Mouse (Mus musculus): ENCODE measurements at regions not wholly inside any gene's neighbourhood (a gene's known extent, or its start where the extent isn't known, plus 50 kb on each side); places are given as distances from the start of the nearest gene placed in this dataset.

DNA sequence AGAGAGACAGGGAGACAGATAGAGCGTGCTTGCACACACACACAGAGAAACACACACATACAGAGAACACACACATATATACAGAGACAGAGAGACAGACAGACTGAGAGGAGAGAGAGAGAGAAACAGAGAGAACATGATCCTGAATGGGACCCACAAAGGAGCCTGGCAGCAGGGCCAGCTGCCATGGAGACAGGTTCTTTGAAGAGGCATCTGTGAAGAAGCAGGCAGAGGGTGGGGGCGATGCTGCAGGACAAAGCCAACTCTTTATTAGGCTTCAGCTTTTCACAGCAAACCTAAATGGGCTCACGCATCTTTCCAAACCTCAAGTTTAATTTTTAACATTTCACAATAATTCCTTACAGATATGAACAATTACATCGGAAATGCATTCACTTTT is 90.0 kb upstream of the Dlx2 start:
- no peak for DNase-seq (ENCODE audit: low read depth, low spot score)

DNA sequence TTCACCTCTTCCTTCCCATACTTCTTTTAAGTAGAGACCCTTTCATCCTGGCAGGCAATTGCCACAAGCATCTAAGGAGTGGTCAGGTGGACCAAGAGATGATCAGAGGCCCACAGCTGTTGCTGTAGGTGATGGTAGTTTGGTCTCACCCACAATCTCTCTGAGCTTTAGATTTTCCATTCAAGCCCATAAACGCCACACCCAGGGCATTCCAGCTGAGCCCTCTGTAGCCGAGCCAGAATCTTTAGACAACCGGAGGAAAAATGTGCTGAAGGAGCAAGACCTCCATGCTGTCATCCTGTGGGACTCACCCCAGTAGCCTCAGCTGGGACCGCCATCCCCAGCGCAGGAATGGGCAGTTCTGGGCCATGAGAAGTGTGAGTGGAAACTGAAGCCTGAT is 93.7 kb upstream of the Dlx2 start:
- DNase-seq (ENCODE audit: low read depth, low spot score): no peak

DNA sequence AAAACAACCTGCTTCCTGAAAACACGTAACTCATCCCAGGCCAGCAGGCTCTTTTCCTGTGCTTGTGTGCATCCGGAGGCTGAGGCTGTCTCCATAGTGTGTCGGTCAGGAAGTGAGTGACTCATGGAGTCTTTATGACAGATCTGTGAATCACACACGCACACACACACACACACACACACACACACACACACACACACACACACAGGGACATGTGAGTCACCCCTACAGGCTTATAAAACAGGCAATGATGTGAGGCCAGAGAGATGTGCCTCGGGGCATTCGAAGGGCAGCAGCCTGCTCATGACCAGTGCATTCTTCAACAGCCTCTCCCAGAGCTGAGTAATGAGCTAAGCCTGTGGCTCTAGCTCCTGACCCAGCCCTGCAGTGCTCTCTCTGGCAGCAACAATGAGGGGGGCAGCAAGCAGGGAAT is 97.5 kb upstream of the Dlx2 start:
- DNase-seq (ENCODE audit: low read depth, low spot score): no peak

DNA sequence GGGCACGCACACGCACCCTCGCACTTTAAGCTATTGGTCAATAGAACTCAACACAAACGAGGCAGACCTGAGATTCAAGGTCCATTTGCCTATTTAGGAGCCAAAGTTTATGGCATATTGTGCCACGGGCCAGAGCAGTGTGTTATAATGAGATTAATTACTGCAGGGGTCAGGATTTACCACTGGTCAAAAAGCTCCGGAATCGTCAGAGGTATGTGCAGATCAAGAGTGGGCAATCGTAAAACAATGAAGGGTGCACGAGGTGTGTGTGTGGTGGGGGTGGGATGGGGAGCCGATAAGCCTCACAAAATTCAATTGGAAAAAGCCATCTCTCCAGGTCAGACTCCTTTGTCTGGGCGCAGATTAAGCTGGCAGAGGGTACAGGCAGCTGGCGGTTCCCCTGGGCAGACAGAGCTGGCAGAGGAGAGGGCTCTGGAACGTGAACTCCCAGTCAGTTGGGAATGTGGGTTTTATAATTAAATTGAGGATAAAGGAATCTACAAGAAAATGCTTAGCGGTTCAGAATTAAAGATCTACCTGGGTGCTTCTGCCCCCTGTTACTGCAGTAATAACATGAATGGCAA is 97.4 kb upstream of the Itga6 start:
- DNase-seq (ENCODE audit: low read depth, low spot score): no peak

DNA sequence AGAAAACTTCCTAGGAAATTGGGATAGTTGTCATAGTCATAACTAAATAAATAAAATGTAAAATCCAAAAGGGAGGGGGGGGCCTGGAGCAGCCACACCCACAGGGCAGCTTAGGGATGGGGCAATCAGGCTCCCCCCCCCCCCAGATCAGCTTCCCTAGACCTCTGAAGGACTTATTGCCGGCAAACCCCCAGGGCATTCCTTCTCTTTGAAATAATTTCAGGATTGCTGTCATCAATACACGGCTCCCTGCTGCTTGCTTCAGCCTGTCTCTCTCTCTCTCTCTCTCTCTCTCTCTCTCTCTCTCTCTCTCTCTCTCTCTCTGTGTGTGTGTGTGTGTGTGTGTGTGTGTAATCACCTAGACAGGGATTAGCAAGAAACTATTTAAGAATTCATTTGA is 93.8 kb upstream of the Itga6 start:
- no peak for DNase-seq (ENCODE audit: low read depth, low spot score)

DNA sequence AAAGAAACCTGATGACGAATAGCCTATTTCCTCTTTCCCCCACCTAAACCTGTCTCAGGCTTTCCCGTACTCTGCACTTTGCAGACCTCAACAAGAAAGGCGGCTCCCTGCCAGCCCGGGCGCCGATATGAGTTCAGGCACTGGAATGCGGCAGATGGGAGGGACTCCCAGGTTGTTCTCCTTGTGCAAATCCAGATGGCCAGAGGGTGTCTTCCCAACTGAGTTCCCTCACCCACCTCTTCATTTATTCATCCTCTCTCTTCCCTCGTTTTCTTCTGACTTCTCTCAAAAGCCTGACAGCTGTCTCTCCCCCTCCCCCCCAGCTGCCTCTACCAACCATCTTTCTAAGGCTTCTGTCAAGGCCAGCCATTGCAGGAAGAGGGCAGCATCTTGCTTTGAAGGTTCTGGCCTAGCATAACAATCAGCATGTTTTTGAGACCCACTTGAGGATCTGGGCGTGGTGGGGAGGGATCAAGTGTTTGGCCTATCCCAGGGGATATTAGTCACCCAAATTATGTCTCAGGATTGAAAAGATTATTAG is 93.1 kb upstream of the Itga6 start:
- DNase-seq (ENCODE audit: low read depth, low spot score): peak; percentile 93

DNA sequence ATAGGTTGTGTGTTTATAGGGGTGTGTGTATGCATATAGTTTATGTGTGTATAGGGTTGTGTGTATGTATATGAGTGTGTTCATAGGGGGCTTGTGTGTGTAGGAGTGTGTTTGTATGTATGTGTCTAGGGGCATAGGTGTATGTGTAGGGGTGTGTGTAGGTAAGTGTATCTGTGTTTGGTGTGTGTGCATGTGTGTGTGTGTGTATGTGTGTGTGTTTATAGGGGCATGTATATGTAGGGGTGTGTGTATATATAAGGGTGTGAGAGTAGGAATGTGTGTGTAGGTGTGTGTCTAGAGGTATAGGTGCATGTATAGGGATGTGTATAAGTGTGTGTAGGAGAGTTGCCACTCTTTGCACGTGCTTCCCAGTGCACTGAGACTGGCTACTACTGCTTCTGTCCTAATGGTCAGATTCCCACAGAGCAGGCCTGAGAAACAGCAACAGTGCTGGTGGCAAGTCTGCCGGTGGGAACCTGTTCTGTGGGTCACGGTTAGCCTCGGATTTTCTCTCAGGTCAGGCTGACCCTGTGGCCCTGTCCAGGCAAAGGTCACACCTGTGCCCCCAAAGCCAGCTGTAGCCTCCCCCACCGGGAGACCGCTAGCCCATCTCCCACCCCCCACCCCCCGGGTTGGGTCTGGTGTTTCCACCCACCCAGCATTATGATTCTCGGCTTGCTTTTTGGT is 90.5 kb upstream of the Itga6 start:
- peak; percentile 49 for DNase-seq (ENCODE audit: low read depth, low spot score)

DNA sequence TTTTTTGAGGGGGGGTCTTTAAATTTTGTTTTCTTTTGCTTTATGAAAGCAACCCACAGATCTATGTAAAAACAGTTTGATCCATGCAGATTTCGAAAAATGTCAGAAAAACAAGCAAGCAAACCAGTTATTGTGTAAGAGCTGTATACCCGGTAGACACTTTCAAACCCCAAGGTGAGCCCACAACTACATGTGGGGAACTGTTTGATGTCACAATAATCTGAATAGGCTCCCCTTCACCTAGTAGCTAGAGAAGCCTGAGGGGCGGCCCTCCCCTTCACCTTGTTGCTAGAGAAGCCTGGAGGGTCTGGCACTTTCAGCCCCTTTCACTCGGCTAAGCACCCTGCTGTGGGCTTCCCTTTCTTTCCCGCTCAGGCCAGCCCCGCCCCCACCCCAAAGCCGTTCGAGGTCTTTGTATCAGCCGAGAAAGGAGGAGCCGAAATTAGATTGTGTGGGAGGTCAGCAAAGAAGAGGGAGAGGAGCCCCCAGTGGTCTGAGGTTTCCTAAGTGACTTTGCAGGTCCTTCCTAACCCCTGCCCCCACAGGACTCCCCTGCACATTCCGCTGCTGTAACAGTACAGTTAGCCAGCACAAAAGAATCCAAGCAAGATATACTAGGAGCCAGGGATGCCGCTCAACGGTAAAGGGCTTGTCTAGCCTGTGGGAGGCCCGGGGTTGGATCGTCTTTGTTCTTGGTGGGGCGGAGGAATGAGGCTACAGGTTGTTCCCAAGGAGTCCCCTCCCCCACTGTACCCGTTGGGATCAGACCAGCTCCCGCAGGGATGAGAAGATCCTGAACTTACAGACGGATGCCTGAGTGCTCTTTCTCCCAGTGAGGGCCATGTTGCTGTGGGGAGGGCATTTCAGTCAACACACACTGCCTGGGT is 89.7 kb upstream of the Itga6 start:
- DNase-seq (ENCODE audit: low read depth, low spot score): peak; percentile 99

DNA sequence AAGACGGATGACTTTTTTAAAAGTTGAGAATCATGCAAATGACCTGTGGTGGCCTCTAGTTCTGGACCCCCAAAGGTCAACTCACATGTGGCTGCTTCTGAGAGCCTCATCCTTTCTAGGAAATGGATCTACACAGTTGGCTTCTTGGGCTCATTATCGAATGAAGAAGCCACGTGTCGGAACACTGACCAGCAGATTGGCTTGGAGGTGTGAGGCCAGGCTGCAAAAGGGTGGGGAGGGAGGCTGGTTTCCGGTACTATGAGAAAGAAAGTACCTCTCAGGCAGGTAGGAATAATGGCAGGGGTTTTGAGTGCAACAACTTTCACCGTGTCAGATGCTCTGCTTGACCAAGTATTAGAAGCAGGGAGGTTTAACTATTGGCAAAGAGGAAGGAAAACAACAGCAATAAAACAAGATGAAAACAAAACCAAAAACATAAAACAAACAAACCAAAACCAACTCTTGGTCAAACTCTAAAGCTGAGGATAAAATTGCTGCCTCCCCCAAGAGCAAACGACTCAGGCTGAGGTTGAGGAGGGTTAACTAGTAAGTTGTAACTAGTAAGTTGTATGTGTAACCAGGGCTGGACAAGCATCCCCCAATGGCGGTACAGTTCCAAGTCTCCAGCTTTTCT is 88.7 kb upstream of the Itga6 start:
- peak; percentile 57 for DNase-seq (ENCODE audit: low read depth, low spot score)

DNA sequence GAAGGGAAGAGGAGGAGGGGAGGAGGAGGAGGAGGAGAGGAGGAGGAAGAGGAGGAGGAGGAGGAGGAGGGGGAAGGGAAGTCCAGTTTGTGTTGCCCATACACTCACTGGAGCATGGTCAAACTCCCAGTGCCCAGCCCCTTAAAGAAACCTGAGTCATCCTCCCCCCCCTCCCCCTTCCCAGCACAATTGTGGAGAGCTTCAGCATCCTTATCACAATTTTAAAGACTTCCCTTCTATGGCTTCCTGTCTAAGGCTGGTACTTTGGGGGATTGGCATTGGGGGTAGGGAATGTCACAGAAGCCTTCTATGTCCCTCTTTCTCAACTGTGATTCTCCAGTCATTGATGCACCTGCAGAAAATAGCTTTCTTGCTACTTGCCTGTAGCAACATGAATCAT is 84.0 kb upstream of the Itga6 start:
- no peak for DNase-seq (ENCODE audit: low read depth, low spot score)

DNA sequence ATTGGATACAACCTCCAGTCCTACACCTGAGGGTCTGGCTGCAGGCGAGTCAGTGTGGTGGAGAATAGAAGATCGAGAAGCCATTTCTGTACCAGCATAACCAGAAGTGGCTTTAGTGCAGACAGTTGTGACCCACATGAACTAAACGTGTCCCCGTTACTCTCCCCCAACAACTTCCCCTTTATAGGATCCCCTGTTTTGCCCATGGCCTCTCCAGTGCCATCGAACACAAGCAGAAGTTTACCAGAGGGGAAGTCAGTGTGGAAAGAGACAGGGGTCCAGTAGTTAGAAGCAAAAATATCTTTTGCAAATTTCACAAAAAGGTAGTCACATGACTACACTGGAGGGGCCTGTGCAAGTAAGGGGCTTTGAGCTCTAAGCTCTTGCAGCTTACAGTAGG is 83.4 kb upstream of the Itga6 start:
- DNase-seq (ENCODE audit: low read depth, low spot score): no peak

DNA sequence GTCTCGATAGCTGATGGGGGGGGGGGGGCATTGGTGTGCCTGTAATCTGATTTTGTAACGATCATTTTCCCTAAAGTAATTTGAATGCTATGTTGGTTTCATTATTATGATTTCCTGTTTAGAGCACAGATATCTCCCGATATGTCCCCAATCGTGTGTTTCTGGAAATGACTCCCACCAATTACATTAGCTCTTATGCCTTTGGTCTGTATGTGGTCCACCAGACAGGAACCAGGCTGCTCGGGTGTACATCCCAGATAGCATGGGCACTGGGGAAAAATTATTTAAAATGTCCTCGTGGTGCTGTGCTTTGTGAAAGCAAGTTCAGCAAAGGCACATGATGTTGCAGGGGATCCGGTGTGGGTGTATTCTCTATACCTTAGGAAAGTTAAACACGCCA is 82.0 kb upstream of the Itga6 start:
- DNase-seq (ENCODE audit: low read depth, low spot score): no peak

DNA sequence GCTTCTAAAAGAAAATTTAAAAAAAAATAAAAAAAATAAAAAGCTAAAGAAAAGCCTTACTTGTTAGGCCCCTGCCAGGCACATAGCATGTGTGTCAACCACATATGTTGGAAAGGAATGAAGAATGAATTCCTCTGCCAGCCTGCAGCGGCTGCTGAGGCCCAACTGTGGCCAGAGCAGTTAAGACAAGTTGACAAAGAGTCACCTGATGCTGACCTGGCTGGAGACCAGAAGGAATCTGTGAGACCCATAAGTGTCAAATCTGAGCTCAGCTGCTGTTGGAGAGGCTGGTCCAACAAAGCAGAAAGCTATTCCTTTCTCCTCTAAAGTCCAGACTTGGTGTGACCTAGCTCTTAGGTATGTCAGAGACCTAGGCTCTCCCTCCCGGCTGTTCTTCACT is 78.5 kb upstream of the Itga6 start:
- no peak for DNase-seq (ENCODE audit: low read depth, low spot score)

DNA sequence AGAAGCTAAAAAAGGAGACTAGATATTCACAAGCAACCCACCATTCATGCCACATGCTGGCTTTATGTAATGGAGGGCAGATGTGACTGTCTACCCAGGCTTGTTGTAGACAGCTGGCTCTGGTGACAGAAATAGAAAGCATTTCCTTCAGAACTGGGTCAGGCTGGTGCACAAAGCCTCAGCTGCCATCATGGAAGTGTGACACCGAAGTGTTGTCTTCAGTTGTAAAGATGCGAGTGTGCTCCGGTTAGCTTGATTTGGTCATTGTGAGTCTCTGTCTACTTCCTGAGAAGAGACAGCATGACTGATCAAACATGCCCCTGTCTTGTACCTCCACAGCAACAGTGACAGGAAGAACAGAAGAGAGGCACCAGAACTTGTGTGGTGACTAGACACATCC is 77.7 kb upstream of the Itga6 start:
- DNase-seq (ENCODE audit: low read depth, low spot score): no peak

DNA sequence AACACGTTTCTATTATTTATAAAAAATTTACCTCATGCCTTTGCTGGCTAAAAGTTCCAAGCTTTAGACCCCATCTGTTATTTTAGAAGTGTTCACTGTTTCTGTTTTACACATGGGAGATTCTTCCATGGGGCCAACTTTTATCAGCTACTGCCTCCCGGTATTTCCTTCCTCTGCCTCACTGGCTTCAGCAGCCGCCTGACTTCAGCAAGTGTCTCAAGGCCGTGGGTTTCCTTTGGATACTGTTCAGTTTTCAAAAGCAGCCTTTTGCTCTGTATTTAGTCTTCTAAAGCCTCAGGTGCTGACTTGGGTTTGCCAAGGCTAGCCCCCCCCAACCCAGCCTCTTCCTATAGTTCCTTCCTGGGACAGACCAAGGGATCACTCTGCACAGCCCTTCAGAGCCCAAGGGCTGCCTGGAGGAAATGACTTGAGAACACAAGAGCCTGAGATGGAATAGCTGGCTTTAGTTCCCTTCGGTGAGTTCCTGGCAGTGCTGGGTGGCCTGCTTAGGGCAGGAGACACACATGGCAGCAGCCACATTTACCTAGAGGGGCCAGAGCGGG is 75.1 kb upstream of the Itga6 start:
- DNase-seq (ENCODE audit: low read depth, low spot score): no peak

DNA sequence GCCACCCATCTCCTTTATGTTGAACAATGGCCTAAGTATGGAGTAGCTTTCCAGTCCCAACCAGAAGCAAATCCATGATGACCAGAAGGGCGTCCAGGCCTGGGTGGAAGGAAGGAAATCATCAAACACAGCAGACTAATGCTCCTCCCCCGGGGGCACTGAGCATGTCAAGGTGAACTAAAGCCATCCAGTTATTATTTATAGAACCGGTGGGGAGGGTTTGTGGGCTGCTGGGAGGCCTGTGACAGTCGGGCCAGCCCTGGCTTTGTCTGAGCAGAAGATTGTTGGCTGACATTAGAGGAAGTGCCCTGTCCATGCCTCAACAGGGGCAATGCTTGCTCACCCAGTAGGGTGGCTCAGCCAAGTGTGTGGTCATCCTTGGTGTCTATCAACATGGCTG is 74.5 kb upstream of the Itga6 start:
- DNase-seq (ENCODE audit: low read depth, low spot score): no peak

DNA sequence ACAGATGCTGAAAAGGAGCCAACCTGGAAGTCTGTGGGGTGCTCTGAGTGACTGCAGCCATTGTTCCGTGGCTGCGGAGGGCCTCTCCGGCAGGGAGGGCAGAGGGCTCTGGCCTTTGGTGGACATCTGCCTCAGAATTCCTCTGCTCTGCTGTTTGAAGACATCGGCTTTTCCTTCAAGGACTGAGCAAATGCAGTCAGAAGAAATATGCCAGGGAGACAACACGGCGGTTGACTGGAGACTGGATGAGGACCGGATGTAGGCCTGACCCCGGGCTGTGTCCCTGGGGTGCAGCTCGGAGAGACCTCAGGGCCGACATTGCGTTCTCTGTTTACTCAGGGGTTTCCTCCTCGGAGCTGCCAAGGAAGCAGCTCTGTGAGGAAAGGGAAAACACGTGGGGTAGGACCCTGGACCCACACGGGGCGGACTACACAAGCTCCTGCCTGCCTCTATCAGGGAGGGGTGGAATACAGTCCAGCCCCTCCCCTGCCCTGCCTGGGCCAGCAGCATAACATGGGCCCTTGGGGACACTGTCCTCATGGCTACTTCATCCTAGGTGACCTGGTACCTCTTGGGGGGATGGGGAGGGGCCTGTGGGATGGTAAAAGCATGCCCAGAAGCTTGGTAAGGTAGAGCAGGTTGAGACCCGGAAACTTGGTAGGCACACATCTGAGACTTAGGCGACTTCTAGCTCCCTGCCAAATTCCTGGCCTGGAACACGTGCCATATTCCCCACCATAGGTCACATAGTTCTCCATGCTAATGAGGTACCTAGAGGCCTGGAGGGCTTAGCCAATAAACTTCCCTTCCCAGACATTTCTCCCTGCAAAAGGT is 72.1 kb upstream of the Itga6 start:
- DNase-seq (ENCODE audit: low read depth, low spot score): no peak

DNA sequence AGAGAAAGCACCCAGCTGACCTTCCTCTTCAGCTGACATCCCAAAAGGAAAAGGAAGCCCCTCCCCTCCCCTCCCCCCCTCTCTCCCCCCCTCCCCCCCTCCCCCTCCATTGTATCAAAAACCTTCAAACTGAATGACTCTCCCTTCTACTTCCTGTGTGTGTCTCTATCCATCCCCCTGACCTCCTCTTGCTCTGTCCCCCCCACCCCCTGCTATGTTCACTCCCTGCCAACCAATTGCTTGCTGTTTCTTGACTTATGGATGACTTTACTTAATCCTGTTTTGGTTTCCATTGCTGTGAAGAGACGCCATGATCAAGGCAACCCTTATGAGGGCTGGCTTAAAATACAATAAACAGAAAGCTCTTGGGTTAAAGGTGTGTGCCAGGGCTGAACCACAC is 64.7 kb upstream of the Itga6 start:
- DNase-seq (ENCODE audit: low read depth, low spot score): peak; percentile 41

DNA sequence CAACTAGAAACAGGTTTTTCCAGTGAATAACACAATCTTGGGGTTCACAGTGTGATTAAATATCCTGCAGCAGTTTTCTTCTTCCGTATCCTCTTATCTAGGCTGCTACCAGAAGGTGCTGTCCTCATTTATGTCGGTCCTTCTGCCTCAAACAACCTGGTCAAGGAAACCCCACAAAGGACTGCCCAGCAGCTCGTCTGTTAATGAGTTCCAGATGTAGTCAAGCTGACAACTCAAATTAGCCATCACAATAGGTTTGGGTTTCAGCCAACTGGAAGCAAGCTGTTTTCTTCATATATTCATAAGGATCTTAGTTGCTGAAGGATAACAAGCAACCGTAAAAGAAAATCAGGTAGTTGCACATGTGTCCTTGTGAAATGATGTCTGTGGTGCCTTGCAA is 64.3 kb upstream of the Itga6 start:
- no peak for DNase-seq (ENCODE audit: low read depth, low spot score)

DNA sequence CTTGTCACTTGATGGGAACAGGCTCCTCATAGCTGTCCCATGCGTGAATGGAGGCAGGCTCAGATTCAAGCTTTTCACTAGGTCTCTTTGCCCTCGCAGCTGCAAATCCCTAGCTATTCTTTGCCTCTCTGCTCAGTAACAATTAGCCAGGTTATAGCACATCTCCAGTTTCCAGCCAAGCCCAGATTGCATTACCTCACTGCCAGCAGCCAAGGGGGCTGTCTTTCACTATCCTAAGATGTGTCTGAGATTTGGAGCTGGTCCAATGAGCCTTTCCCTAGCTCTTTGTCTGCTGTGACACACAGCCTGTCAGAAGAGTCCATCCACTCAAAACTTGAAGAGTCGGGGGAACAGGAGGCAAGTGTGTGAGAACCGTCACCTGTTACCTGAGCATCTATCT is 62.0 kb upstream of the Itga6 start:
- no peak for DNase-seq (ENCODE audit: low read depth, low spot score)

DNA sequence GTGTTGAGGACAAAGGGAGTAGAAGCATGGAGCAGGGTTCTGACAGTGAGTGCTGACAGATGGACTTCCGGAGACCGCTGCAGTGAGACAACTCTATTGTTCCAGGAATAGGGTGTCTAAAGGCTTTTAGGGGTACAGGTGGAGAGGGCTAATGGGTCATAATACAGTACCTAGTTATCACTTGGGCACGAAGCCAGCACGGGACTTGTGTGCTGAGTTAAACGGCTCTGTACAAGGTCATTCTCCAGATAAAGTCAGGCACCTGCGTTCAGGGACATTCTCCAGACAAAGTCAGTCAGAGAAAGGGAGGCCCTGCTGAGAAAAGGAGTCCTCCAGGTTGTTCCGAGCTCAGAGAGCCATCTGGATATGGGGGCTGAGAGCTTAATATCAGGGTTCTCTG is 60.2 kb upstream of the Itga6 start:
- DNase-seq (ENCODE audit: low read depth, low spot score): no peak
